Mouse (Mus musculus) cortical plate, adult 2 months (tissue): ENCODE measurements around the gene Nsmce4a.

Source experiments
- CTCF ChIP-seq: fragments of 200-500 bp; IDR thresholded peaks from 2 replicates; pipeline ENCODE4 v1.5.1; 2011; ENCODE audit warnings: mild to moderate bottlenecking, control low read depth, low read length; ENCODE audit not compliant: insufficient read depth; ENCODE audit errors: extremely low read depth
- POLR2A ChIP-seq: fragments of 200-500 bp; IDR thresholded peaks from 2 replicates; pipeline ENCODE4 v1.6.1; 2011; ENCODE audit warnings: mild to moderate bottlenecking, low read length, control low read depth; ENCODE audit not compliant: insufficient read depth; ENCODE audit errors: extremely low read depth

GRCm38 (mm10) chr7:130533316-130534260, 39.3 kb downstream of the Nsmce4a start:
- TF ChIP-seq CTCF (peak; percentile 94), POLR2A (no peak)
